Mouse (Mus musculus) liver, adult 2 months (tissue): Measurements from ENCODE around the gene Wasl.

ENCODE experiments used
- CTCF ChIP-seq: fragments of 200-500 bp; IDR thresholded peaks from 2 replicates; pipeline ENCODE4 v1.5.1; 2011; ENCODE audit warnings: low read depth, low read length, control low read depth
- POLR2A ChIP-seq: fragments of 200-500 bp; IDR thresholded peaks from 2 replicates; pipeline ENCODE4 v1.6.1; 2011; ENCODE audit warnings: low read length, control low read depth; ENCODE audit not compliant: insufficient read depth; ENCODE audit errors: extremely low read depth

- TF ChIP-seq POLR2A (no peak), CTCF (no peak)
Measured at GRCm38 (mm10) chr6:24564081-24564480, 100.7 kb downstream of the Wasl start.
